Mouse (Mus musculus) heart, adult 2 months (tissue): ENCODE data around the gene Fam193a. TPM values are rescaled to one million over a fixed set of nuclear protein-coding genes. Genes with fewer than 3 reads are reported as not detected.

Experiments
- DNase-seq, 2 experiments: peaks; one replicate each; pipeline ENCODE4 v3.0.0; 2021
- H3K27ac ChIP-seq: fragments of 200-600 bp; 2 replicates; pipeline ENCODE4 v1.8.1; 2022
- H3K27me3 ChIP-seq: fragments of 200-500 bp; 2 replicates; pipeline ENCODE4 v1.6.1; 2012; ENCODE audit warnings: mild to moderate bottlenecking, low read length, inconsistent platforms, mixed read lengths; ENCODE audit not compliant: control insufficient read depth, insufficient read depth
- H3K36me3 ChIP-seq: fragments of 200-500 bp; 2 replicates; pipeline ENCODE4 v1.6.1; 2012; ENCODE audit warnings: low read length, inconsistent platforms; ENCODE audit not compliant: control insufficient read depth, insufficient read depth
- H3K4me1 ChIP-seq: fragments of 200-500 bp; 2 replicates; pipeline ENCODE4 v1.6.1; 2011; ENCODE audit warnings: low read length; ENCODE audit not compliant: control insufficient read depth, insufficient read depth
- H3K4me3 ChIP-seq: fragments of 200-600 bp; 2 replicates; pipeline ENCODE4 v1.8.1; 2022
- H3K79me2 ChIP-seq: fragments of 200-500 bp; replicated peaks from 2 replicates; pipeline ENCODE4 v1.6.1; 2012; ENCODE audit warnings: mild to moderate bottlenecking, inconsistent platforms, low read length, moderate library complexity, mixed read lengths; ENCODE audit not compliant: control insufficient read depth, insufficient read depth
- H3K9ac ChIP-seq: fragments of 200-500 bp; 2 replicates; pipeline ENCODE4 v1.6.1; 2012; ENCODE audit warnings: low read depth, mild to moderate bottlenecking, control low read depth, inconsistent platforms, low read length, mixed read lengths
- CTCF ChIP-seq: fragments of 200-600 bp; IDR thresholded peaks from 2 replicates; pipeline ENCODE4 v1.8.1; 2022; ENCODE audit warnings: antibody characterized with exemption, mild to moderate bottlenecking, moderate library complexity
- EP300 ChIP-seq: fragments of 200-500 bp; IDR thresholded peaks from 2 replicates; pipeline ENCODE4 v1.6.1; 2011; ENCODE audit warnings: low read depth, low read length, control low read depth; ENCODE audit not compliant: insufficient read depth
- POLR2A ChIP-seq: fragments of 200-500 bp; IDR thresholded peaks from 2 replicates; pipeline ENCODE4 v1.6.1; 2011; ENCODE audit warnings: mild to moderate bottlenecking, low read depth, low read length, control low read depth; ENCODE audit not compliant: insufficient read depth
- WGBS: fragments of 180-500 bp; shearing (Covaris S2); methylation state at CpG from one replicate; pipeline ENCODE4 v1.1.7; 2018; 5-methylcytosine and 5-hydroxymethylcytosine counted together
- intact Hi-C: fragments of 180-260 bp; cut with DNase I; formaldehyde crosslinking; loops from one replicate; pipeline ENCODE4 v1.15.1; 2025
- polyA plus RNA-seq: library from polyadenylated mRNA; depleted of rRNA; stranded (reverse); fragments of >200 nt; gene quantifications from 2 replicates; pipeline ENCODE4 v1.2.3, GENCODE M21; 2012
- total RNA-seq, 2 experiments: library from RNA; stranded (reverse); gene quantifications; 2 replicates each; pipeline ENCODE4 v1.2.3; 2021

Gene Fam193a
- total and polyA plus RNA-seq, 3 experiments, result 23.6 to 24.7 (median 24.7) TPM

- no peaks in the 10 kb centered on the region for H3K4me1 ChIP-seq
- H3K36me3 ChIP-seq, result peaks cover 2% of the 10 kb centered on the region
- no peak for DNase-seq
- H3K79me2 ChIP-seq, result no peaks in the 10 kb centered on the region
- H3K4me3 ChIP-seq, result no peak overlapping the region
- WGBS, result 86% methylated on average over 3 of the region's 3 CpGs
- H3K27me3 ChIP-seq, result no peaks in the 10 kb centered on the region
- no peak overlapping the region for H3K27ac ChIP-seq
- intact Hi-C loops, result no loop called here
- no peak for TF ChIP-seq POLR2A
- TF ChIP-seq CTCF, result peak; percentile 61
- H3K9ac ChIP-seq, result no peak overlapping the region
Observed at GRCm38 (mm10) chr5:34480926-34481325, 111.2 kb downstream of the Fam193a start.

- no peak overlapping the region for H3K4me3 ChIP-seq
- H3K4me1 ChIP-seq, result peaks cover 7% of the 10 kb centered on the region
- no peak for TF ChIP-seq POLR2A
- TF ChIP-seq EP300, result no peak
- TF ChIP-seq CTCF, result no peak
- no peaks in the 10 kb centered on the region for H3K79me2 ChIP-seq
- peaks cover 2% of the 10 kb centered on the region for H3K36me3 ChIP-seq
- H3K27ac ChIP-seq, result no peak overlapping the region
- no peaks in the 10 kb centered on the region for H3K27me3 ChIP-seq
- WGBS, result 86% methylated on average over 15 of the region's 15 CpGs
- DNase-seq, result no peak
- H3K9ac ChIP-seq, result no peak overlapping the region
- intact Hi-C loops, result no loop called here
Observed at GRCm38 (mm10) chr5:34485731-34486130, 116.0 kb downstream of the Fam193a start.

GRCm38 (mm10) chr5:34487320-34488090, 117.8 kb downstream of the Fam193a start:
- Histone ChIP-seq H3K27ac (peak overlapping the region; percentile 59), H3K4me1 (peaks cover 7% of the 10 kb centered on the region), H3K9ac (no peak overlapping the region), H3K79me2 (no peaks in the 10 kb centered on the region), H3K27me3 (no peaks in the 10 kb centered on the region), H3K4me3 (no peak overlapping the region), H3K36me3 (peaks cover 2% of the 10 kb centered on the region)
- peak; percentile 57 to 69 for DNase-seq
- WGBS, result 30% methylated on average over 6 of the region's 6 CpGs
- TF ChIP-seq POLR2A (0 out of 2 replicates have a peak, but pooled peaks have one; percentile 24), EP300 (no peak), CTCF (no peak)
- intact Hi-C loops, result no loop called here

GRCm38 (mm10) chr5:34488741-34489417, 119.1 kb downstream of the Fam193a start:
- no peak for DNase-seq
- WGBS, result 69% methylated on average over 6 of the region's 6 CpGs
- intact Hi-C loops, result no loop called here
- Histone ChIP-seq H3K9ac (no peak overlapping the region), H3K27ac (no peak overlapping the region), H3K79me2 (no peaks in the 10 kb centered on the region), H3K27me3 (no peaks in the 10 kb centered on the region), H3K4me3 (no peak overlapping the region), H3K4me1 (peaks cover 7% of the 10 kb centered on the region), H3K36me3 (peaks cover 2% of the 10 kb centered on the region)
- TF ChIP-seq EP300 (no peak), CTCF (no peak), POLR2A (no peak)

GRCm38 (mm10) chr5:34489418-34489787, 119.7 kb downstream of the Fam193a start:
- Histone ChIP-seq H3K27ac (no peak overlapping the region), H3K4me1 (peaks cover 7% of the 10 kb centered on the region), H3K36me3 (peaks cover 2% of the 10 kb centered on the region), H3K4me3 (no peak overlapping the region), H3K27me3 (no peaks in the 10 kb centered on the region), H3K9ac (no peak overlapping the region), H3K79me2 (no peaks in the 10 kb centered on the region)
- DNase-seq, result no peak
- intact Hi-C loops, result no loop called here
- no peak for TF ChIP-seq EP300
- TF ChIP-seq CTCF, result no peak
- no peak for TF ChIP-seq POLR2A
- WGBS, result 89% methylated on average over 3 of the region's 3 CpGs

- Histone ChIP-seq H3K27ac (no peak overlapping the region), H3K79me2 (no peaks in the 10 kb centered on the region), H3K27me3 (no peaks in the 10 kb centered on the region), H3K4me3 (no peak overlapping the region), H3K36me3 (no peaks in the 10 kb centered on the region; the same call in 1 of the 2 replicates), H3K4me1 (no peaks in the 10 kb centered on the region; the same call in 1 of the 2 replicates), H3K9ac (no peak overlapping the region)
- intact Hi-C loops, result no loop called here
- 83% methylated on average over 6 of the region's 6 CpGs for whole genome bisulfite sequencing
- DNase-seq, result no peak
- TF ChIP-seq POLR2A (no peak), EP300 (no peak), CTCF (no peak)
Observed at GRCm38 (mm10) chr5:34496745-34497144, 127.0 kb downstream of the Fam193a start.
